Mouse (Mus musculus): Measurements from ENCODE around the gene Csrnp3.

Gene Csrnp3

DNA sequence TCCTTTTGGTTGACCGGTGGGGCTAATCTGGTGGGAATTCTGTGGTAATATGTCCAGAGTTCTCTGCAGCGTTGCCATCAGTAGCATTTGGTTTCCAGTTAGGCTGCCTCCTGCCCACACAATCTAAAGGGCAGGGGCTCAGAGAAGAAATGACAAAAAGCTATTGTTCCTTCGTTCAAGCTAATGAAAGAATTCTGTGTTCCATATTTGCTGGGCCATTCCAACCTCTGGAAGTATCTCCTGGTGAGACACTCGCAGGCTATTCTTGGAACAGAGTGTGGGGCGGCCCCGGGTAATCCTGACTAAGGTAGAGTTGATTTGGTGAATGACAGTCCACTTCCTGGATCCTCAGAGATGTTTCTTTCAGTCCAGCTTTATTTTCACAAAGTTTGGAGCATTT is 179.3 kb downstream of the Csrnp3 start:
- DNase-seq, result no peak

GRCm38 (mm10) chr2:66028812-66029211 is 183.2 kb downstream of the Csrnp3 start:
- no peak for DNase-seq

GRCm38 (mm10) chr2:66034907-66035679 is 189.5 kb downstream of the Csrnp3 start:
- DNase-seq, result no peak

GRCm38 (mm10) chr2:66040611-66041010 is 195.0 kb downstream of the Csrnp3 start:
- DNase-seq, result no peak

DNA sequence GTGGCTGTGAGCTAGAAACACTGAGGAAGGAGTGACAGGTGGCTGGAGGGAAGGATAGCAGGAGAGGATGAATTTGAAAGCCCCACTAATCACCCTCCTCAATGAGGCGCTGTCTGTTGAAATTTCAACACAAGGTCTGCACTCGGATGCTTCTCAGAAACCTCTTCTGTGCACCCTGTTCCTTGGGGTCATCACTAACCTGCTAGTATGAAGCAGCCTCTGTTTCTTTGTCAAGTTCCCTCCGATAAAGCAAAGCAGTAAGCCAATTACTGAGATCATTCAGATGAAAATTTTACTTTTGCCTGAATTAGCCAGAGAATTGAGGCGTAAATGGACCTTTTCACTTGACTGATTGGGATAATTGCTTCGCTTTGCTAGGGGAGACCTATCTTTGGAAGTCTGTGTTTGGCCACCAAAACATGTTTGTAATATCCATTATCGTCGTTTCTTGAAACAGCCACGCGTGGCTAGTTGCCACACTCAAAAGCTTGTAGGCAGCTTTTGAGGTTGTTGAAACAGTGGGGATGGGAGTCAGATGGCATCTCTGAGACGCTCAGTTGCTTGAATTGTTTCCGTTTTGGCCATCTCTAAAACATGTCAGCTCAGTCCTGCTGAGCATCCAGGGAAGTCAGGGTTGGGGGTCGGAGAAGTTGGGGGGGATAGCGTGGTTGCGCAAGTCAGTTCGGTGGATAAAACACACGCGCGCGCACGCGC is 195.8 kb downstream of the Csrnp3 start:
- no peak for DNase-seq

DNA sequence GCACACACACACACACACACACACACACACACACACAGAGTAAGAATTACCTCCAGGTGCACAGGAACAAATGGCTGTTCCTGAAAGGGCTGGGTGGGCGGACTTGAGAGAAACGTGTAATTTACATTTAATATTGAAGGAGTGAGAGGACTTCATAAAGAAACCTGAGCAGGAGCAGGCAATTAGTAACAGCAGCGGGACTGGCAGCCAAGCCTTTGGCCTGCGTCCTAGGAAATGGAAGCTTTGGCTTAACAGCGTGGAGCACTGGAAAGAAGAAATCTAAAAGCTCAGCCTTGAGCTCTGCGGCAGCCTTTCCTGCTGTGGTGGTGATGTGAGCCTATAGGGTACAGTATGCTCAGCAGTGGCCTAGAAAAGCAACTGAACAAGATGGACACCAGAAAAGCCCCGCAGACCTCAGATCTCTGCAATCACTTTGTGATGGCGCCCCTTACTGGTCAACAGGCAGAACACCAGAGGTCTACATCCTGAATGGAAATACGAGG is 196.4 kb downstream of the Csrnp3 start:
- DNase-seq, result peak; percentile 19

DNA sequence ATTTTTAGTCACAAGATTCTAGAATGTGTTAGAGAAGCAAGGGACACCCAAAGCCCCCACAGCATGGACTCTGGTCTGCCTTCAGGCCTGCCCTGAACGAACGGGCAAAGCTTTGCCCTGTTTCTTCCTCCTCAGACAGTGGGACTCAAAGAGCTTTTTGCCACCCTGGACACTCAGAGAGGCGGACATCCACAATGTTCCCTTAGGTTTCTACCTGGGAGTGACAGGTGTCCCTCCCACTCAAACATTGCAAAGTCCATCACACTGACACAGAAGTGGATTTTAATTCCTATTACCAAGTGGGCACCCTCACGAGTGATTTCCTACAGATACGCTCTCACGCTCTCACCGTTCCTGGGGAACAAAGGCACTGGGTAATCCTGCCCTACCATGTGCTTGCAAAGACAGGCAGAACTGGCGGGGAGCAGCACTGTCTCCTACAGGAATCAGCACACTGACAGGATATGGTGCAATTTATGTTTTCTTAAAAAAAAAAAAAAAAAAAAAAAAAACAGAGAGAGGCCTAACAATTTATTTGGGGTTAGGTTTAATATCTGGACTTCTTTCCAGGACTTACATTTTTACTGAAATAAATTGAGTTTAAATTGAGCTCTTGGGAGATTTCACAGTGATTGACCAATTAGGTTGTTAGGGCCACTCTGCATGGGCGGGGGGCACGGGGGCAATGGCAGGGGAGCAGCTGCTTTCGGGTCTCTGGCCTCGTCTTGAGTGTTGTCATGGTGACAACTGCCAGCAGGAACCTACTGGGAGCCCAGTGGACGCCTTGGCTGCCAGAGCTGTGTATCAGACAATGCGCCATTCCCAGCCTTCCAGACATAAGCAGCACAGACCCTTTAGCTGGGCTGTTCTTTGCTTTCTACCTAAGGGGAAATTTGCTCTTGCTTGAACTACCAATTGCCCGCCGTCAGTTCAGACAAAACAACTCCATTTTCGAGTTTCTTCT is 198.2 kb downstream of the Csrnp3 start:
- no peak for DNase-seq

GRCm38 (mm10) chr2:66044405-66045089 is 199.0 kb downstream of the Csrnp3 start:
- no peak for DNase-seq

GRCm38 (mm10) chr2:66063291-66063690 is 217.7 kb downstream of the Csrnp3 start:
- DNase-seq, result no peak

DNA sequence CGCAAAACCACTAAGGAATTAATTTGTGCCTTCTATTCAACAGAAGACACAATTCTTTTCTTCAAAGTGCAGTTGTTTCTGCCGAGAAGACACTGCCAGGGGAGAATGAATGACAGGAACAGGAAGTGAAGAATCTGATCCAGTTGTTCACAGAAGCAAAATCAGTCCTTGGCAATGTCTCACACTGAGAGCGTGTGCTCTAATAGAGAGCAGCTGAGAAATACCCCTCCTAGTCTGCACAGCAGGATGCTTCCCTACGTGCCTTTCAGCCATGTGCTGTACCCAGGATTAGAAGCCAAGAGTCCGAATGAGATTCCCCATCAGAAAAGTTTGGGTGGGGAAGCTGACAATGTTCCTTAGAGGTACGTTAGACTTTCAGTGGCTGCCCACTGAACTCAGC is 223.9 kb downstream of the Csrnp3 start:
- no peak for DNase-seq

- no peak for DNase-seq
These were observed 235.2 kb downstream of the Csrnp3 start for GRCm38 (mm10) chr2:66080731-66081130.
